Mouse (Mus musculus) gastrocnemius, postnatal 14 days (tissue): ENCODE measurements at regions not wholly inside any gene's neighbourhood (a gene's known extent, or its start where the extent isn't known, plus 50 kb on each side); places are given as distances from the start of the nearest gene placed in this dataset.

ENCODE experiments used
- DNase-seq: peaks from one replicate; pipeline ENCODE4 v3.0.0; 2021; ENCODE audit warnings: mixed read lengths
- intact Hi-C: fragments of 180-260 bp; cut with DNase I; formaldehyde crosslinking; loops from one replicate; pipeline ENCODE4 v1.15.1; 2025; ENCODE audit warnings: low total_unique reads

GRCm38 (mm10) chr12:82105184-82106031 is 63.7 kb upstream of the Sipa1l1 start:
- no peak for DNase-seq
- intact Hi-C loops = no loop called here

- intact Hi-C loops = no loop called here
- no peak for DNase-seq
Observed at GRCm38 (mm10) chr12:82115766-82116165, 53.4 kb upstream of the Sipa1l1 start.
